Mouse (Mus musculus) lung, adult 18-20 months (tissue): ENCODE results near the gene Nfatc3.

Experiments
- DNase-seq, 2 experiments: peaks; one replicate each; pipeline ENCODE4 v3.0.0; 2022; ENCODE audit warnings: mixed read lengths in 2 of 2

The Nfatc3 gene

DNA sequence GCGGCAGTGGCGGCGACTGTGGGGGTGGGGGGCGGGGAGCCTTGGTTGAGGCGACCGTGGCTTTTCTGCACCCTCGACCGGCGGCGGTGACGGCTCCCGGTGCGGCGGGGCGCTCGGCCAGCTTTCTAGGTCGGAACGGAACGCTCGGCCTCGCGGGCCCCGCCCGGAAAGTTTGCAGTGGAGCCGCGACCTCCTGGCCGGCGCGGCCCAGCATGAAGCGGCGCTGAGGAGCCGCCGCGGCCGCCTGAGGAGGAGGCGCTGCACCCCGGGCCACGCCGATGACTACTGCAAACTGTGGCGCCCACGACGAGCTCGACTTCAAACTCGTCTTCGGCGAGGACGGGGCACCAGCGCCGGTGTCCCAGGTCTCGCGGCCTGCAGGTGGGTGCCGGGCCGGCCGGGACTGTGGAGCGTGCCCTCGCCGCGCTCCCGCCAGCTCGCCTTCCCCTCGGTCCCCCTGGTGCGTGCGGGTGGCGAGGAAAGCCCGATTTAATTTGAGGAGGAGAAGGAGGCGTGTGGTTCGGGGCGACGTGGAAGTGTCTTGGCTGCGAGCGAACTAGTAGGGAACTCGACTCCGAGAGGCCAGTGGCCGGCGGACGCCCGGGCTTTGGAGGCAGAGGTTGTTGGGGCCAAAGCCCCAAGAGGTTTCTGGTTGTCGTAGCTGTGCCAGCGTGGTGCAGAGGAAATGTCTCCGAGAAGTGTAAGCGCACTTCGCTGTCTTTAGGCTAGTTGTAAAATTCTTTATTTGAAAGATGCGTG is 1.2 kb downstream of the Nfatc3 start:
- peak; percentile 54 to 64 for DNase-seq

DNA sequence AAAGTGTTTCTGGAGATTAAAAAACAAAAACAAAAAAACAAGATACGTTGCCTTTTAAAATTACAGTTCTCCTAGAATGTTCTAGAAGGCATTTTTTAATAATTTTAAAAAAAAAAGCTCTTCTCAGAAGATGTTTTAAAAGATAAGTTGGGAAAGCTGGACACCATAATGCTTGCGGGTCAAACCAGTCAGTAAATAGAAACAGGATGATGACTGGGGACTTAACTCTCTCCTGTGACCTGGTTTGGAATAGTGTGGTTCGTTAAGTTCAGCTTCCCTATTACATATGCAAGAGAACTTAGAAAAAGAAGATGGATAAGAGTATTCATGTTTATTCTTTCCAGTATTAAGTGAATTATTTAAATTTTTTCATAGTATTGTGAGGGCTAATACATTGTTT is 1.9 kb downstream of the Nfatc3 start:
- DNase-seq = no peak

GRCm38 (mm10) chr8:106061686-106062085 is 3.0 kb downstream of the Nfatc3 start:
- DNase-seq = no peak

DNA sequence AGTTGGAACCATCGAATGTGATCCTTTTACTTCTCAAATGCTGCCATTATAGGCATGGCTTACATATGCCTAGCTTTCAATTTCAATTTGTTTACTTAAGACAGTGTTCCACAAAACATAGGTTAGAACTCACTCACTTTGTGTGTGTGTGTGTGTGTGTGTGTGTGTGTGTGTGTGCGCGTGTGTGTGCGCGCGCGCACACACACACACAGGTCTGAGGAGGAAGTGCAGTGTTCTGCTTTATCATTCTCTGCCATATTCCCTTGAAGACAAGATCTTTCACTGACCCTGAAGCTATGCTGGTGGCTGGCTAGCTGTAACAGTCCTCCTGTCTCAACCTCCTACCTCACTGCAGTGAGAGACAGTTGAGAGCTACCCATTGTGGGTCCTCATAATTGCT is 4.4 kb downstream of the Nfatc3 start:
- no peak for DNase-seq

DNA sequence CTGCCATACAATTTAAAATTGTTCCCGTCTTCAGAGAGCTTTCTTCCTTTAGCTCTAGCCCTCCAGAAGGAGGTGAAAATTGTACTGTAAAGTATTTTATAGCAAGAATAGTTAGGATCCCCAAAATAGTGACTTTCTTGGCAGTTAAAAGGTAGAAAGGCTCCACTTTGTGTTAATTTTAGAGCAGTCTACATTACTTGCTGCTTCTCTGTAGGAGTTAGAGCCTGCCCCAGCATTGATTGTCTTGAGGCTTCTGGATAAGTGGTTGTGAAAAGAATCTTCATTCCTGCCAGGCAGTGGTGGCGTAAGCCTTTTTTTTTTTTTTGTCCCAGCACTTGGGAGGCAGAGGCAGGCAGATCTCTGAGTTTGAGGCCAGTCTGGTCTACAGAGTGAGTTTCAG is 8.1 kb downstream of the Nfatc3 start:
- no peak for DNase-seq

DNA sequence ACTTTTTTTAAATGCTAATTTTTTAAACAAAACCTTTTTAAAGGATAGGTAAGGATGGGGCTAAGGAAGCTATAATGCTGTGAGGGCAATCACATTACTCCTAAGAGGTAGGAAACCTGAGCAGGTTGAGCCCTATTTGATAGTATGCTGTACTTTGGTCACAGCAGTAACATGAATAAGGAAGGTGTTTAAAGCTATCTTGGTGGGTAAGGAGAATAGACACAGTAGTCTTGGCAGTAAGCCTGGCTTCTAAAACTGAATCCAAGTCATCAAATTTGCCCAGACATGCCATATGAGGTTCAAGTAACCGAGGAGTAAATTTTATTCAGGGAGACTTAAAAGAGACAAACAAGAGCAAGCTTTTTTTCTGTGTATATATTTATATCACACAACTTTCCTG is 10.9 kb downstream of the Nfatc3 start:
- DNase-seq = no peak

- no peak for DNase-seq
Observed at GRCm38 (mm10) chr8:106072113-106072512, 13.5 kb downstream of the Nfatc3 start.

- no peak for DNase-seq
Observed at GRCm38 (mm10) chr8:106074236-106074635, 15.6 kb downstream of the Nfatc3 start.

GRCm38 (mm10) chr8:106074659-106075058 is 16.0 kb downstream of the Nfatc3 start:
- no peak for DNase-seq

DNA sequence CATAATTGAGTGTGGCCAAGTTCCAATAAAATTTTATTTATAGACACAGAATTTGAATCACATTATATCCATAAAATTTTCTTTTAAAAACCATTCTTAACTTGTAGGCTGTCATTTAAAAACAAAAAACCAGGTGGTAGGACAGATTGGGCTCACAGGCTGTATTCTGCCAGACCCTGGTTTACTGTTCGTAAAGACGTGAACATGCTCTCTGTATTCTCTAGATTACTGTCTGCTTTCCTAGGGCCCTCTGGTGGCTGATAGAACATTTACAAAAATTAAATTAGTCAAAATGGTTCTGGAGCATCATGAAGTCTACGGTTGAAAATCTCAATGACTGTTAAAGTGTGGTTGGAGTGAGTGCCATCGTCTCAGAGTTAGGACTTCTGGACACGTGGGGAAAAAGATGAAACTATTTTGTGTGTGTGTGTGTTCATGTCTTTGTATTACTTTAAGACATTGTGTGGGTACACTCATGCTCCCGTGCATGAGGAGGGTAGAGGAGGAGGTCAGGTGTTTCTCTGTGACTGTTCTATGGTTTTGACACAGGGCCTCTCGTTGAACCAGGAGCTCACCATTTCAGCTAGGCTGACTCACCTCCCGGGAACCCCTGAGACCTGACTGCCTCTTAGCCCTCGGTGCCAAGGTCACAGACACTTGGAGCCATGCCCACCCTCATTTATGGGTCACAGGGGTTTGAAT is 16.7 kb downstream of the Nfatc3 start:
- no peak for DNase-seq

DNA sequence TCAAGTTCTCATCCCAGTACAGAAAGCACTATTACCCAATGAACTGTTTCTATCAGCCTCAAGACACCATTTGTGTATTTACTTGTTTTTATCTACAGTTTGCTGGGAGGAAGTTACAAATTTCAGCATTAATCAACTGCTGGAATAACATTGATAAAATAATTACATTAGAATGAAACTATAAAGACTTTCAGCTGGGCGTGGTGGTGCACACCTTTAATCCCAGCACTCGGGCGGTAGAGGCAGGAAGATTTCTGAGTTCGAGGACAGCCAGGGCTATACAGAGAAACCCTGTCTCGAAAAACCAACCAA is 17.2 kb downstream of the Nfatc3 start:
- DNase-seq = no peak

DNA sequence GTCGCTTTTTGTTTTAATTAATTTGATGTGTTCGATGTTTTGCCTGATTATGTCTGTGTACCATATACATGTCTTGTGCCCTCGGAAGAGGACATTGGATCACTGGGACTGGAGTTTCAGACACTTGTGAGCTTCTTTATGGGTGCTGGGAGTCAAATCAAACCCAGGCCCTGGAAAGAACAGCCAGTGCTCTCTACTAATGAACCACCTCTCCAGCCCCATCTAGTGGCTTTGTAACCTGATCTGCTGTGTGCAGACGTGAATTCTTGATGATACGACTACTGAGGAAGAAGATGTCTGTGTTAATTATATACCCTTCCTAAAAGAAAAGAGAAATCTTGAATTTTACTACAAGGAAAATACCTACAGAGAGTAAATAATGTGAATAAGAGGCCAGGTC is 18.0 kb downstream of the Nfatc3 start:
- DNase-seq = peak in 1 of 2 experiments; percentile 47

GRCm38 (mm10) chr8:106077452-106078067 is 18.9 kb downstream of the Nfatc3 start:
- DNase-seq = no peak

DNA sequence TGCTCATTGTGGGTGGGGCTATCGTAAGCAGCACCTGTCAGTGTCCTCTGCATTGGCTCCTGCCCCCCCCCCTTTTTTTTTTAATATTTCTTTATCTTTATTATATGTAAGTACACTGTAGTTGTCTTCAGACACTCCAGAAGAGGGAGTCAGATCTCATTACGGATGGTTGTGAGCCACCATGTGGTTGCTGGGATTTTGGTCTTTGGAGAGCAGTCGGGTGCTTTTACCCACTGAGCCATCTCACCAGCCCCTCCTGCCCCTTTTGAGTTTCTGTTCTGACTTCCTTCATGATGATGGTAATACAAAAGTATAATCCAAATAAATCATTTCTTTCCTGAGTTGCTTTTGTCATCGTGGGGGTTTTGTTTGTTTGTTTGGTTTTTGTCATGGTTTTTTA is 43.7 kb downstream of the Nfatc3 start:
- DNase-seq = no peak

DNA sequence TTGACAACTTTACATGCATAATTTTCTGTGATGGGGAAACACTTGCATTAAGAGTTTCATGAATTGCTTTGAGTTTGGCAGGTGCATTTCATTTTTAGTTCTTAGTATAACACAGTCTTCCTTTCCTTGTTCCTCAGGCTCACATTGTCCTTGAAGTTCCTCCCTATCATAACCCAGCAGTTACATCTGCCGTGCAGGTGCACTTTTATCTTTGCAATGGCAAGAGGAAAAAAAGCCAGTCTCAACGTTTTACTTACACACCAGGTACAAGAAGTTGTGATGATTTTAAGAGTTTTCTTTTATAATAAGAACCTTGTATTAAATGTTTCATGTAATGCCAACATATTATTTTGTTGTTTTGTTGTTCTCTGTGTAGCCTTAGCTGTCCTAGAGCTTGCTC is 45.2 kb downstream of the Nfatc3 start:
- no peak for DNase-seq

DNA sequence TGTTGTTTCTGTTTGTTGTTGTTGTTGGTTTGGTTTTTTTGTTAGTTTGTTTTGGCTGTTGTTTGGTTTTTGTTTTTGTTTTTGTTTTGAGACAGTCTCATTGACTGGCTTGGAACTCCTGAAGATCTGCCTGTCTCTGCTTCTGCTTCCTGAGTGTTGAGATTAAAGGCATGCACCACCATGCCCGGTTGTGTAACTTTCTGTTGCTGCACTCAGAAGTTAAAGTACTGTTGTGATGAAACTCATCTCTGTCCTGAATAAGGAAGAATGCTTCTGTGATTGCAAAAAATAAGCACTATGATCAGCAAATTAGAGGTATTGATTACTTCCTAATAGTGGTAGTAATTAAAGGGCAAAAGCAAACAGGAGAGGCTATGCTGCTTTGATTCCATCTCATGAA is 47.6 kb downstream of the Nfatc3 start:
- no peak for DNase-seq

DNA sequence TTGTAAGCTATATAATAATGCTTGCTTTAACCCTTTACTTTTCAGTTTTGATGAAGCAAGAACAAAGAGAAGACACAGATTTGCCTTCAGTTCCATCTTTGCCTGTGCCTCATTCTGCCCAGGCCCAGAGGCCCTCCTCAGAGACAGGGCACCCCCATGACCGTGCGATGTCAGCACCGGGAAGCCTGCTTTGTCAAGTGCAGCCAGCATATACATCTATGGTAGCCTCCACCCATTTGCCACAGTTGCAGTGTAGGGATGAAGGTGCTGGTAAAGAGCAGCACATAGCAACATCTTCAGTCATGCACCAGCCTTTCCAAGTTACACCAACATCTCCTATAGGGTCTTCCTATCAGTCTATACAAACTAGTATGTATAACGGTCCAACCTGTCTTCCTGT is 49.4 kb downstream of the Nfatc3 start:
- DNase-seq = no peak

- DNase-seq = no peak
Observed at GRCm38 (mm10) chr8:106108729-106109128, 50.1 kb downstream of the Nfatc3 start.

- DNase-seq = peak in 1 of 2 experiments; percentile 55
Observed at GRCm38 (mm10) chr8:106112041-106112440, 53.4 kb downstream of the Nfatc3 start.

- DNase-seq = no peak
Observed at GRCm38 (mm10) chr8:106112514-106112913, 53.9 kb downstream of the Nfatc3 start.

- DNase-seq = peak in 1 of 2 experiments; percentile 40
Observed at GRCm38 (mm10) chr8:106115897-106116296, 57.3 kb downstream of the Nfatc3 start.

DNA sequence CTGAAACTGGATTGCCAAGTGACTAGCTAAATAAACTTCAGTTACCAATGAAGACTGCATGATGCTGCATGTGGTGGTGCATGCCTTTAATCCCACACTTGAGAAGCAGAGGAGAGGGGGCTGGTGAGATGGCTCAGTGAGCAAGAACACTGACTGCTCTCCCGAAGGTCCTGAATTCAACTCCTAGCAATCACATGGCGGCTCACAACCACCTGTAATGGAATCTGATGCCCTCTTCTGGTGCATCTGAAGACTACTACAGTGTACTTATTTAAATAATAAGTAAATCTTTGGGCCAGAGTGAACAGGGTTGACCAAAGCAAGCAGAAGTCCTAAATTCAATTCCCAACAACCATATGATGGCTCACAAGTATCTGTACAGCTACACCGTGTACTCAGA is 64.8 kb downstream of the Nfatc3 start:
- DNase-seq = no peak

DNA sequence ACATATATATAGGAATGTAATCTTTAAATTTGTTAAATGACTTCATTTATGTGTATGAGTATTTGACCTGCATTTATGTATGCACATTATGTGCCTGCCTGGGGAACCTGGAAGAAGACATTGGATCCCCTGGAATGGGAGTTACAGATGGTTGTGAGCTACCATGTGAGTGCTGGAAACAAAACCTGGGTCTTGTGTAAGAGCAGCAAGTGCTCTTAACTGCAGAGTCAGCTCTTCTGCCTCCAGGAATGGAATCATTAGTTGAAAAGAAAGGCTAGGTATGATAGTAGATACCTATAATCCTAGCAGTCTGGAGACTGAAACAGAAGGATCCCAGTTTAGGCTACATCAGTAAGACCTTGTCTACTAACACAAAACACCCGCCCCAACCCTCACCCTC is 67.4 kb downstream of the Nfatc3 start:
- no peak for DNase-seq

DNA sequence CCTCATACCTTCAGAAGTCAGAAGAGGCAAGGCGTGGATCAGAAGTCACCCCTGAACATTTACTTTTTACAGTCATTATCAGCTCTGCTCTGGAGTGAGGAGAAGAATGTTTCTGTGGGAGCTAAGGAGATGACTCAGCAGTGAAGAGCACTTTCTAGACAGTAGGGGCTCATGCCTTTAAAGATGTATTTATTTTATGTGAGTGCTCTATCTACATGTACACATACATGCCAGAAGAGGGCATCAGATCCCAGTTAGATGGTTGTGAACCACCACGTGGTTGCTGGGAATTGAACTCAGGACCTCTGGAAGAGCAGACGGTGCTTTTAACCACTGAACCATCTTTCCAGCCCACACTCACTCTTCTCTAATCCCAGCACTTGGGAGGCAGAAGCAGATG is 68.4 kb downstream of the Nfatc3 start:
- no peak for DNase-seq
